Mouse (Mus musculus): Measurements from ENCODE around the gene Htr1f. TPM values are rescaled to one million over a fixed set of nuclear protein-coding genes. Genes with fewer than 3 reads are reported as not detected.

Htr1f gene
- total RNA-seq, 4 experiments from 2014 or later: 5.2 to 7.3 (median 6.6) TPM

DNA sequence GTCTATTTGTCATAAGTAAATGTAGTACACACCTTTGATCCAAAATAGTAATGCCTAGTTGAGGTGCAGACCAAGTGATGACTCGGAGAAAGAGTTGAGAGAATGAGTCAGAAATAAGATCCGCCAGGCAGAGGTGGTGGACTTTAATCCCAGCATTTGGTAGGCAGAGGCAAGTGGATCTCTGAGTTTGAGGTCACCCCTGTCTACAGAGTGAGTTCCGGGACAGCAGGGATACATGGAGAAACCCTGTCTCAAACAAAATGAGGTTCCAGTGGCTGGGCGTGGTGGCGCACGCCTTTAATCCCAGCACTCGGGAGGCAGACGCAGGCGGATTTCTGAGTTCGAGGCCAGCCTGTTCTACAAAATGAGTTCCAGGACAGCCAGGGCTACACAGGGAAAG lies 230.3 kb downstream of the Htr1f start:
- DNase-seq (ENCODE audit: low spot score in 2 of 2): no peak

Small RNAs within 50 kb of the gene (microRNA-seq; reads per million reads assigned to microRNA genes)
- 0 reads per million in 2 experiments for gene Gm23374

Data from left cerebral cortex, adult 8-10 months (tissue).